Mouse (Mus musculus): ENCODE data around the gene Cited4.

Gene Cited4

GRCm38 (mm10) chr4:120666358-120667024 lies at the start of gene Cited4:
TSS of gene Cited4 (plus strand) at chr4:120666572.
- peak; percentile 91 to 97 for DNase-seq (ENCODE audit: inconsistent age in 2 of 2, low spot score in 1 of 2)

- DNase-seq (ENCODE audit: inconsistent age in 2 of 2, low spot score in 1 of 2), result peak; percentile 82 to 91
Measured at GRCm38 (mm10) chr4:120627728-120628127, 38.6 kb upstream of the Cited4 start.

DNA sequence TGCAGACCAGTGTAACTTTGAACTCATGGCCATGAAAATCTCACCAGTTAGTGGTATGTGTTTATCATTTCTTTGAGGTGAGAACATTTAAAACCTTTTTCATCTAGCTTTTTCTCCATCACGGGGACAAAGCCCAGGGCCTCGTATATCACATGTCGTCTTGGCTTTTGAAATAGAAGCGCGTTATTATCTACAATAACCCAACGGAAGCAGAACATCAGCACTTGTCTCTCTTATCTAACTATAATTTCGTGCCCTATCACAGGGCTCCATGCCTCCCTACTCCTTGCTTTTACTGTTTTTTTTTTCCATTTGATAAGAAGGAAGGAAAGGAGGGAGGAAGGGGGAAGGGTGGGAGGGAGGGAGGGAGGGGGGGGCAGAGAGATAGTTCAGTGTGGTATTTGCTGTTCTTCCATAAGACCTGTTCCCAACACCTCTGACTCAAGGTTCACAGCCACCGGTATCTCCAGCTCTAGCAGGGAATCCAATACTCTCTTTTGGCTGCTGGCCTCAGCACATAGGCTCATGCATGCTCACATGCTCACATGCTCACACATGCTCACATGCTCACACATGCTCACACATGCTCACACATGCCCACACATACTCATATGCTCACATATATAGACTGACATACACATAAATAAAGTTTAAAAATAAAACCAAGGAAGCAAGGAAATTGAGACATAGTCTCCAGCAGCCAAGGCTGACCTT lies 36.0 kb upstream of the Cited4 start:
- no peak for DNase-seq (ENCODE audit: inconsistent age in 2 of 2, low spot score in 1 of 2)

DNA sequence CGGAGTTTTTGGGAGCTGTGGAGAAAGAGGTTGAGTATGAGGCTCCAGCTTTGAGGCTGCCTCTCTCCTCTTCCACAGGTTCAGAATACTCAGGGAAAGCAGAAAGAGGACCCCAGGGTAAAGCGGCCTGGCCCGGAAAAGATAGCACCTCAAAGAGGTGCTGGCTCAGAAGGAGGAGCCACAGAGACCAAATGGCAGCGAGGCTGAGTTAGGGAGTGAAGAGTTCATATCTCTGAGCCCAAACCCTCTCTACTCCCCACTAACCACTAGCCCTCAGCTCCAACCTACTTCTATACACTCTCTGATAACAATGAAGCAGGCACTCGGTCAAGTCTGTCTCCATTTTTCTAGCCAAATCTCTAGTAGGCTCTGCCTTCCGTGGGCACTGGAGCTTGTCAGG lies 34.5 kb upstream of the Cited4 start:
- DNase-seq (ENCODE audit: inconsistent age in 2 of 2, low spot score in 1 of 2), result no peak

- DNase-seq (ENCODE audit: inconsistent age in 2 of 2, low spot score in 1 of 2), result no peak
Measured at GRCm38 (mm10) chr4:120635351-120635750, 31.0 kb upstream of the Cited4 start.

GRCm38 (mm10) chr4:120641946-120642345 lies 24.4 kb upstream of the Cited4 start:
- peak in 1 of 2 experiments; percentile 53 for DNase-seq (ENCODE audit: inconsistent age in 2 of 2, low spot score in 1 of 2)

DNA sequence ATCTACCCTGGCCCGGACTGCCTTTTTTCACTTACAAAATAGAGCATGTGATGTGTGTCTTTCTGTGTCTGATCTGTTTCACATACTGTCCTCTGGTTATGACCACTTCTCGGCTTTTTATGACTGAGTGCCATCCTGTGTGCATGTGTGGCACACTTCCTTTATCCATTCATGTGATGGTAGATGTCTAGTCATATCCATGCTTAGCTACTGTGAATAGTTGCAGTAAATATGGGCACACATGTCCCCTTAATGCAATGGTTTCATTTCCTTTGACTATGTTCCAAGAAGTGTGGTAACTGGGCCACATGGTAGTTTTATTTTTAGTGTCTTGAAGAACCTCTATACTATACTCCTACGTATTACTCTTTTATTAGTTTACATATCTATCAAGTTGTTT lies 22.5 kb upstream of the Cited4 start:
- no peak for DNase-seq (ENCODE audit: inconsistent age in 2 of 2, low spot score in 1 of 2)

GRCm38 (mm10) chr4:120649369-120650207 lies 16.8 kb upstream of the Cited4 start:
- peak in 1 of 2 experiments; percentile 51 for DNase-seq (ENCODE audit: inconsistent age in 2 of 2, low spot score in 1 of 2)

DNA sequence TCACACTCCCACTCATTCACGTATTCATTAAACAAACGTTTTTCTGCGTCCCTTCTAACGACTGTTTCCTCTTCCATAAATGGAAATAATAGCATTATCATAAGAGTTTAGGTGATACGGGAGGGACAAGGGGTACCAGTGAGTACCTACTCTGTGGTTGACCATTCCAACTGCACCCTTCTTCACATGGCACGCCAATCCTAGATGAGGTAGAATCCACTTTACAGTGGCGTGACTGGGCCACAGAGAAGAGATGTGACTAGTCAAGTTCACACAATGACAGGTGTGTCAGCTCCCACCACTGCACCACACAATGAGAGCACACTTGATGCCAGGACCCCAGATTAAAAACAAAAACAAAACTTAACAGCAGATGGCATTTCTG lies 16.2 kb upstream of the Cited4 start:
- DNase-seq (ENCODE audit: inconsistent age in 2 of 2, low spot score in 1 of 2), result no peak

DNA sequence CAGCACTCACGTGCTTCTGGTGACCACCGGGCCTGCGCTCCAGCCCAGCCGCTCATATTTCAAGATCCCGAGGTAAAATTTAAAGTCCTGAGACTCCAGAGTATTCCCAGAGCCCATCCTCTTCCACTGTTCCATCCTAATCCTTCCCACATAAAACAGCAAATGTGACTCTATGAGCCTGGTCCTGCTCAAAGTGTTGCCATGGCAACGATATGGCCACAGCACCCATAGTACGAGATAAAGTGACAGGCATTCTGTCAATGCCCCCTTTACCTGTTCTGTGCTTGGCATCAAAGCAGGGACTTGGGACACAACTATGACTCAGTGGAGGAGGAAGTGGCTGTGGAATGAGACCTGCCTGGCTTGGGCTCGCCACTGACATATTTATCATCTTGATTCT lies 10.5 kb upstream of the Cited4 start:
- DNase-seq (ENCODE audit: inconsistent age in 2 of 2, low spot score in 1 of 2), result no peak

GRCm38 (mm10) chr4:120660485-120660884 lies 5.9 kb upstream of the Cited4 start:
- no peak for DNase-seq (ENCODE audit: inconsistent age in 2 of 2, low spot score in 1 of 2)

- no peak for DNase-seq (ENCODE audit: inconsistent age in 2 of 2, low spot score in 1 of 2)
Measured at GRCm38 (mm10) chr4:120664601-120665000, 1.8 kb upstream of the Cited4 start.

DNA sequence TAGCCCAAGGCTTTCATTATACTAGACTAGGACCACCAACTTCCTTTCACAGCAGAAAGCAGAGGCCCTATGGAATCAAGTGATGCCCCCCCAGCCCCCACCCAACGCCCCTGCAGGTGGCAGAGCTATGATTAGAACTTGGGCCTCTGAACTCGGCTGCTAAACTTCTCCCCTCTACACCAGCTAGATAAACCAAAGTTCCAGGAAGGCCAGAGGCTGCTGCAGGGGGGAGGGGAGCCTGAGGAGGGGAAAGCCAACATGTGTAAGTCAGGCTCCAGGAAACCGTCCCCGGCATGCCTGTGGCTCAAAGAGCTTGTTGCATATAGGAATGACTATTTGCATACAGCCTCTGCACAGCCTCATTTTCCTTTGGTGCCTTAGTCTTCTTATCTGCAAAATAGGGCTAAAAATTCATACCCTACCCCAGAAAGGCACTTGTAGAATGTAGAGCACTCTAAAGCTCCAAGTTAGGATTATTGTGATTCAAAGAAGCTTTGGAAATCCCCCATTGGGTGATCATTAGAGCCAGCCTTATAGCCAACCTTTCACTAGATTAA lies 1.1 kb upstream of the Cited4 start:
- DNase-seq (ENCODE audit: inconsistent age in 2 of 2, low spot score in 1 of 2), result no peak

DNA sequence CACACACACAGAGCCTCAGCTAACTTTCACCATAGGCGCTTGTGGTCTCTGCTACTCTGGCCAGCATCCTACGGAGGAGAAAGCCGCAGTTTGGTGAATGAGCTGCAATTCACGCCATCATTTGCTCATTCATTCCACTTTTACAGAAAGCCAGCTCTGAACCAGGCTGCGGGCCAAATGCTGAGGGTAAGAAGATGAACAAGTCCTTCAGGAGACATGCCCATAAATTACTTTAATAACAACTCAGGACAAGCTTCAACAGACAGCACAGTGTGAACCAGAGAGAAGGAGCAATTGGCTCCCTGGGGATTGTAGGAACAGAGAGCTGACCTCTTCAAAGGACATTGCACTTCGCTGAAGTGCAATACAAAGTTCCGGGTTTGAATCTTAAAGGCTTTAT lies 590 bp upstream of the Cited4 start:
- DNase-seq (ENCODE audit: inconsistent age in 2 of 2, low spot score in 1 of 2), result peak; percentile 68 to 81

GRCm38 (mm10) chr4:120667045-120667501 lies 701 bp downstream of the Cited4 start:
- peak; percentile 77 to 88 for DNase-seq (ENCODE audit: inconsistent age in 2 of 2, low spot score in 1 of 2)

- DNase-seq (ENCODE audit: inconsistent age in 2 of 2, low spot score in 1 of 2), result no peak
Measured at GRCm38 (mm10) chr4:120667555-120667954, 1.2 kb downstream of the Cited4 start.

- DNase-seq (ENCODE audit: inconsistent age in 2 of 2, low spot score in 1 of 2), result peak; percentile 47 to 75
Measured at GRCm38 (mm10) chr4:120668551-120668950, 2.2 kb downstream of the Cited4 start.

GRCm38 (mm10) chr4:120669585-120669984 lies 3.2 kb downstream of the Cited4 start:
- DNase-seq (ENCODE audit: inconsistent age in 2 of 2, low spot score in 1 of 2), result no peak

DNA sequence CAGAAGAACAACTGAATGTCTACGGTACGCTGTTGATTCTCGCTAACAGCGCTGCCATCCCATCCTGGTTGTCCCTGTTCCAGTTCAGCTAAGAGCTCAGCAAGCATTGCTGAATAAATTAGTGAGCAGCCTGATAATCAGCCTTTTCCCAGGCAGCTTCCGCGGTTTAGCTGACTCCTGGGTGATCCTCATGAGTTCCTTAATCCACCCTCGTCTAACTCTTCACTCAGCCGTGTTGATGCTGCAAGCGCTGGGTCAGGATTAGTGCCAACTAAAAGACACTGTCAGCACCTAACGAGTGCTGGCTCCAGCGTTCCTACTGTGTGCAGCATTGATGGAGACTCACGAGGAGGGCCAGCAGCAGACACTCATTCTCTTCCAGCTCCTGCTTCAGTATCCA lies 4.7 kb downstream of the Cited4 start:
- DNase-seq (ENCODE audit: inconsistent age in 2 of 2, low spot score in 1 of 2), result no peak

GRCm38 (mm10) chr4:120673606-120674005 lies 7.2 kb downstream of the Cited4 start:
- peak; percentile 80 to 90 for DNase-seq (ENCODE audit: inconsistent age in 2 of 2, low spot score in 1 of 2)

DNA sequence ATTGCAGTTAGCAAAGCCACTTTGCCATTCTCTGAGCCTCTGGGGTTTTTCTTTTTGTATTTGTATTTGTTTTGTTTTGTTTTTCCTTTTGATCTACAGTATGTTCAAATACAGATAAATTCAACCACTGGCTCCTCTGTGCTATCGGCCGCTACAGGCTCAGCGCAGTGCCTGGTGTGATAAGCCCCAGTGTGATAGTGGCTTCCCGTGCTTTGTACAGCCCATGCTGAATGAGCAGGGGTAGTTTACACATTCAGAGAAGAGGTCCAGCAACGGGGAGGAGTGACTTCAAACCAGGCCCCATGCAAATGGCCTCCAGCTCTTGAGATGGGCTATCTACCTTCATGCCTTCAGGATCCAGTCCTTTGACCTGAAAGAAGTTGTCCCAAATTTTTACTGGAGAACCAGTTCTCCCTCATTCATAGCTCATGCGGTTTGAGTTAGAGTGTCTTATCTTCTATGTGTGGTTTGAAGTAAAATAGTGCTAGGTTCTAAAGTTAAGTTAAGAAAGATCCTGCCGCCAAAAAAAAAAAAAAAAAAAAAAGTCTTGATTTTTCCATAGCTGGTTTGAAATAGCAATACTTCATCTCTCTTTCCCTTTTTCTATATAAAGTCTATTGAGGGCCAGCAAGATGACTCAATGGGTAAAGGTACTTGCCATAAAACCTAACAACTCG lies 8.5 kb downstream of the Cited4 start:
- DNase-seq (ENCODE audit: inconsistent age in 2 of 2, low spot score in 1 of 2), result no peak
